Mouse (Mus musculus) stomach, postnatal 0 days (tissue): ENCODE measurements around the gene Acadl. TPM values are rescaled to one million over a fixed set of nuclear protein-coding genes. Genes with fewer than 3 reads are reported as not detected.
A peak's percentile ranks its signal among the peaks of the same experiment; 100 is the strongest.

Source experiments
- ATAC-seq: fragments of 200-750 bp; cut with Nextera tagmentation; 2 replicates; pipeline ENCODE4 v1.8.0; 2017; ENCODE audit not compliant: low FRiP score, low TSS enrichment
- DNase-seq: peaks from one replicate; pipeline ENCODE4 v3.0.0-alpha.2; 2016; ENCODE audit warnings: low spot score
- H3K27ac ChIP-seq: fragments of 300-500 bp; sonication (generic); replicated peaks from 2 replicates; pipeline ENCODE4 v1.5.1; 2014; ENCODE audit warnings: mild to moderate bottlenecking, control low read depth
- H3K27me3 ChIP-seq: fragments of 300-500 bp; sonication (generic); 2 replicates; pipeline ENCODE4 v1.6.1; 2014; ENCODE audit warnings: low read length; ENCODE audit not compliant: control insufficient read depth, insufficient read depth
- H3K36me3 ChIP-seq: fragments of 300-500 bp; sonication (generic); 2 replicates; pipeline ENCODE4 v1.6.1; 2014; ENCODE audit warnings: low read length, mixed read lengths; ENCODE audit not compliant: control insufficient read depth, insufficient read depth
- H3K4me1 ChIP-seq: fragments of 300-500 bp; sonication (generic); replicated peaks from 2 replicates; pipeline ENCODE4 v1.6.1; 2014; ENCODE audit warnings: antibody characterized with exemption; ENCODE audit not compliant: control insufficient read depth, insufficient read depth
- H3K4me2 ChIP-seq: fragments of 300-500 bp; sonication (generic); replicated peaks from 2 replicates; pipeline ENCODE4 v1.6.1; 2014; ENCODE audit warnings: low read depth, mild to moderate bottlenecking, control low read depth, moderate library complexity
- H3K4me3 ChIP-seq: fragments of 300-500 bp; sonication (generic); 2 replicates; pipeline ENCODE4 v1.5.1; 2014; ENCODE audit warnings: low read depth, low read length, control low read depth
- H3K9ac ChIP-seq: fragments of 300-500 bp; sonication (generic); 2 replicates; pipeline ENCODE4 v1.6.1; 2014; ENCODE audit warnings: mild to moderate bottlenecking, low read length, control low read depth, mixed read lengths
- H3K9me3 ChIP-seq: fragments of 300-500 bp; sonication (generic); 2 replicates; pipeline ENCODE4 v1.6.1; 2016; ENCODE audit warnings: low read length; ENCODE audit not compliant: control insufficient read depth
- CTCF ChIP-seq: IDR thresholded peaks from 2 replicates; pipeline ENCODE4 v1.5.1; 2016; ENCODE audit warnings: antibody characterized with exemption, low read depth, mild to moderate bottlenecking, moderate library complexity
- EP300 ChIP-seq: optimal IDR thresholded peaks from 2 replicates; pipeline ENCODE3; 2016; ENCODE audit warnings: antibody characterized with exemption
- WGBS: fragments of 180-500 bp; shearing (Covaris S2); extraction: QIAGEN DNeasy Blood & Tissue Kit; methylation state at CpG from one replicate; pipeline ENCODE4 v1.1.7; 2014; 5-methylcytosine and 5-hydroxymethylcytosine counted together
- polyA plus RNA-seq: library from polyadenylated mRNA; unstranded; fragments of >200 nt; fragmentation: Nextera tagmentation; extraction: Ambion mirVana; gene quantifications from 2 replicates; pipeline ENCODE4 v1.2.1, GENCODE M21; 2015

The Acadl gene
- polyA plus RNA-seq, 1 experiment from 2014 or later: 232 TPM

- WGBS: 80% methylated on average over 9 of the region's 9 CpGs
- ATAC-seq: no peak
These were observed 41.1 kb downstream of the Acadl start for GRCm38 (mm10) chr1:66821966-66822365.

DNA sequence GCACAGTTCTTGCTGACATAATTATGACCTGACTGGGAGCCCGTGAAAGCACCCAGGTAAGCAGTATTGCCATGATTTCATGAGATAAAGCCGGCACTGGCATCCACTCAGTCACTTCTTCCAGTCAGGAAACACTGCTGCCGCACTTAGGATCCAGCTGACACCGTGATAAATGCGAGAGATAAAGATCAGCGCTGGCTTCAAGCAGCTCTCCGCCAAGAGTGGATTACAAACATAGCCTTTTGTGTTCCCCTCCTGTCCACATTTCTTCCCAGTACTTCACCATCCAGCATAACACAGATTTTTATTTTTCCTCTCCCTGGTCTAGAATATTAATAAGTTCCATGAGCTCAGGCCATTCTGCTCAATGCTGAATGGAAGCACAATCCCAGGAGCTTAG lies 42.8 kb downstream of the Acadl start:
- Histone ChIP-seq H3K4me1 (no peaks in the 10 kb centered on the region), H3K36me3 (no peaks in the 10 kb centered on the region), H3K27ac (no peak overlapping the region), H3K4me3 (no peak overlapping the region), H3K27me3 (no peaks in the 10 kb centered on the region), H3K4me2 (no peak overlapping the region), H3K9ac (no peak overlapping the region), H3K9me3 (no peaks in the 10 kb centered on the region)
- TF ChIP-seq EP300 (no peak), CTCF (no peak)
- WGBS: 21% methylated on average over 7 of the region's 7 CpGs
- DNase-seq (no peak), ATAC-seq (no peak)

More at GRCm38 (mm10) chr1:66821966-66822365, 41.1 kb downstream of the Acadl start:
- TF ChIP-seq EP300 (no peak), CTCF (no peak)
- no peak overlapping the region for H3K4me2 ChIP-seq
- no peak overlapping the region for H3K4me3 ChIP-seq
- H3K9ac ChIP-seq: no peak overlapping the region
- no peaks in the 10 kb centered on the region for H3K27me3 ChIP-seq
- DNase-seq: no peak
- 0 out of 2 replicates have a peak, but pooled peaks cover 2% of the 10 kb centered on the region for H3K36me3 ChIP-seq
- H3K9me3 ChIP-seq: no peaks in the 10 kb centered on the region
- H3K27ac ChIP-seq: no peak overlapping the region
- no peaks in the 10 kb centered on the region for H3K4me1 ChIP-seq

DNA sequence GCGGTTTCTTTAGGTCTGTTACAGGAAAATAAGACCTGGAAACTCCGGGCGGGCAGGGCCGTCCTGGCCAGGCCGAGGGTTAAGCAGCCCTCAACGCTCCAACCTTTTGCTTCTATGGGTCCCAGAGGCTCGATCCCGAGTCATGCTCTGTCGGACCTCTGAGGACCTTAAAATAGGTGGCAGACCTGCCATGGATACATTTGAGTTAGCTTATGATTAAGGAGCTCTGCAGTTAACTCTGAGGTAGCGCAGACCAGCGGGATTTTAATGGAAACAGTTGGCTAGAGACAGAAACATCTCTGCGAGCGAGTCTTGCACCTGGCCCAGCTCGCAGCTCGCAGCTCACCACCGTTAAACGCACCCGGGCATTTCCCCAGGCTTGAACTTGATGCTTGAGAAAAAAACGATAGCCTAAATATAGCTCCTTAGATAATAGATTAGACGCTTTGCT lies 45.2 kb downstream of the Acadl start:
- DNase-seq (no peak), ATAC-seq (peak; percentile 28; the same call in 1 of the 2 replicates)
- H3K4me3 ChIP-seq: peak overlapping the region; percentile 84
- H3K9me3 ChIP-seq: no peaks in the 10 kb centered on the region
- no peaks in the 10 kb centered on the region for H3K27me3 ChIP-seq
- TF ChIP-seq CTCF: no peak
- H3K4me1 ChIP-seq: no peaks in the 10 kb centered on the region
- no peaks in the 10 kb centered on the region for H3K36me3 ChIP-seq
- H3K9ac ChIP-seq: peak overlapping the region; percentile 74
- peak overlapping the region; percentile 98 for H3K27ac ChIP-seq
- under 1% methylated on average over 20 of the region's 20 CpGs for WGBS
- H3K4me2 ChIP-seq: peak overlapping the region; percentile 86

DNA sequence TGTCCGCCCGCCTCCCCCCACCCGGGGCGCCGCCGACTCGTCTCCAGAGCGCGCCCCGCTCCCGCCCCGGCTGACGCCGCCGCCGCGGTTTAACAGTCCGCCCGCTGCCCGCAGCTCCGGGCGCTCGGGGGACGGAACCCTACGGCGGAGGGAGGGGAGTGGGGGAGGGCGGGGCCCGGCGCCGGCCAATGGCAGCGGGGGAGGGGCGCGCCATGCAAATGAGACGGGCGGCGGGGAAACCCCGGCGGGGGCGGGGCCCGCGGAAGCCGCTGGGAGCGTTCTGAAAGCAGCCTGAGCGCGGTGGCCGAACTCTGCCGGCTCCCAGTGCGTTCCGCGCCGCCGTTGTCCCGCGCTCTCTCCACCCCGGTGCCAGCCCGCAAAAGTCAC lies 45.6 kb downstream of the Acadl start, which contains the start of gene Kansl1l:
Gene Kansl1l (minus strand): TSS at position 110 of the 387 bp plus-strand sequence.
- DNase-seq (peak; percentile 97), ATAC-seq (peak; percentile 92)
- Histone ChIP-seq H3K9ac (peak within 1 kb of the TSS; percentile 90), H3K27me3 (no peaks in the 10 kb centered on the region), H3K27ac (peak within 1 kb of the TSS; percentile 98), H3K4me3 (peak within 1 kb of the TSS; percentile 84), H3K36me3 (no peaks in the 10 kb centered on the region), H3K4me1 (no peaks in the 10 kb centered on the region), H3K9me3 (no peaks in the 10 kb centered on the region), H3K4me2 (peak within 1 kb of the TSS; percentile 86)
- TF ChIP-seq EP300 (no peak), CTCF (no peak)
- WGBS: 3% methylated on average over 49 of the region's 56 CpGs

DNA sequence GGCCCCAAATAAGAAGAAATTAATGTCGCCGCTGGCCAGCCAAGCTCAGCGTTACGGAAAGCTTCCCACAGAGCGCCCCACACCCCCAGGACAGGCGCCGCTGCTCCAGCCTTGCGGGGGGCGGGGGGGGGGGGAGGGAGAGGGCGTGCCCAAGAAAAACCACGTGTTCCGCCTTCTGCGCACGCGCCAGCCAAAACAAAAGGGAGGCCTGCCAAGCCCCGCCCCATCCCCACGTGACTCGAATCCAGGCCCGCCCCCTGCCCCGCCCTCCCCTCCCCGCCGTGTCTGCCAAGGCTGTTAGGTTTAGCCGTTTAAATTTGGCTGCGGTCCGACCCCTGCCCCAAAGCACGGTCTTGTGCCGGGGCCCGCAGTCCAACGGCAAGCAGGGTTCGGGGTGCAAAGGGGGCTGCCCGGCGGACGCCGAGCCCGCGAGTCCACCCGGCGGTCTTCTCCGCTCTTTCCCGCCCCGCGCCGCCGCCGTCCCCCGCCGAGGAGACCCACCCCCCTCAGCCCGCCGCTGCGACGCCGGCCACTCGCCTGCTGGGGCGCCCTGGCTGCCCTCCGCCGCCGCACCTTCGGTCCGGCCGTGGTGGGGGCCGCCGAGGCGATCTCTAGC lies 46.1 kb downstream of the Acadl start:
- Histone ChIP-seq H3K4me1 (no peaks in the 10 kb centered on the region), H3K27ac (peak overlapping the region; percentile 98), H3K27me3 (no peaks in the 10 kb centered on the region), H3K9me3 (no peaks in the 10 kb centered on the region), H3K9ac (peak overlapping the region; percentile 90), H3K4me3 (peak overlapping the region; percentile 84), H3K36me3 (no peaks in the 10 kb centered on the region), H3K4me2 (peak overlapping the region; percentile 86)
- WGBS: 2% methylated on average over 39 of the region's 63 CpGs
- TF ChIP-seq EP300 (no peak), CTCF (0 out of 2 replicates have a peak, but pooled peaks have one; percentile 19)
- DNase-seq: peak; percentile 97
- ATAC-seq: peak; percentile 84
